ENCODE assay signal across 8 mouse cellular contexts in the genomic region with DNA sequence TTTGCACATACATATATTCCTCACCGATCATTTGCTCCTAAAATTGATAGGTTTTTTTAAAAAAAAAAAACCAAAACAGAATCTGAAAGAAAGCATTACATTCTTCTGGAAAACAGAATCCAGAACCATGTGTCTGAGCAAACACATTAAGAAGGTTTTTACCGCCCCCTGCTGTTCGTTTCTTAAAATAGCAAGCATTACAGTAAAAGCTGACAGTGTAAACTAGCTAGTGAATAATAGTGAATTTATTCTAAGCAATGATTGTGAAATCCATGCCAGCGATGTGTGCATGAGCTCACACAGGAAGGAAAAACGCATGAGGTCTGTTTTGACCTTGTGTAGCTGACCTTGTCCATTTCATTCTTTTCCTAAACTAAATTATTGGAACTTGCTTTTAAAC. TPM values are rescaled to one million over a fixed set of nuclear protein-coding genes. Genes with fewer than 3 reads are reported as not detected.
DNase-seq lines count a peak whose midpoint lies in the region; ATAC-seq and TF ChIP-seq lines count a peak whose summit lies in the region.

No protein-coding gene starts in this region.

- no peak overlapping the region for H3K9ac ChIP-seq in hindbrain, postnatal 0 days (replicated peaks; ENCODE audit: low read length)
- no peak overlapping the region for H3K9ac ChIP-seq in limb, embryonic 13.5 days

- H3K4me3 ChIP-seq in hindbrain, postnatal 0 days (ENCODE audit: low read length) = no peak overlapping the region
- H3K4me3 ChIP-seq in limb, embryonic 13.5 days = no peak overlapping the region

- DNase-seq in ovary, postnatal 14 days (ENCODE audit: low spot score) = peak; percentile 50
- DNase-seq in ovary, adult 18-20 months (ENCODE audit: low spot score) = no peak
- peak; percentile 27 for DNase-seq in Patski (ENCODE audit: low read depth, low spot score)
- peak; percentile 80 for DNase-seq in embryo, embryonic 11 days
- DNase-seq in hindbrain, postnatal 0 days (ENCODE audit: low spot score) = peak; percentile 89

- no peak overlapping the region for H3K27ac ChIP-seq in hindbrain, postnatal 0 days
- H3K27ac ChIP-seq in limb, embryonic 13.5 days = no peak overlapping the region

- in situ Hi-C loops in Patski (cut with MboI; ENCODE audit: low pct_unique_long_range_greater_than_20kb) = loop anchor here (25.0 kb wide), 1 partner anchor 813 kb away; no protein-coding TSS in a partner anchor

- H3K4me1 ChIP-seq in hindbrain, postnatal 0 days (ENCODE audit: insufficient read depth, low read length) = no peaks in the 10 kb centered on the region
- H3K4me1 ChIP-seq in limb, embryonic 13.5 days = no peaks in the 10 kb centered on the region

- WGBS in hindbrain, postnatal 0 days = 9% methylated on average over 5 of the region's 5 CpGs
- WGBS in limb, embryonic 13.5 days = 5% methylated on average over 5 of the region's 5 CpGs

- ATAC-seq in Patski = no peak
- peak; percentile 75; the same call in 1 of the 2 replicates for ATAC-seq in hindbrain, postnatal 0 days
- ATAC-seq in limb, embryonic 13.5 days (ENCODE audit: low FRiP score, low read depth) = peak; percentile 65; the same call in 1 of the 2 replicates
- ATAC-seq in neutrophil, adult 5-6 weeks (ENCODE audit: extremely low read depth, insufficient number of reproducible peaks, low FRiP score, poor library complexity, severe bottlenecking) = peak; percentile 33; the same call in 1 of the 2 replicates
- no peak for ATAC-seq in erythroid progenitor cell, adult 5-6 weeks (replicated peaks; ENCODE audit: low FRiP score, poor library complexity, severe bottlenecking)

- no peak overlapping the region for H3K4me2 ChIP-seq in hindbrain, postnatal 0 days (ENCODE audit: low read depth, low read length)
- H3K4me2 ChIP-seq in limb, embryonic 13.5 days (replicated peaks) = no peak overlapping the region

- H3K9me3 ChIP-seq in hindbrain, postnatal 0 days (ENCODE audit: low read length) = no peaks in the 10 kb centered on the region
- H3K9me3 ChIP-seq in limb, embryonic 13.5 days = no peaks in the 10 kb centered on the region

- TF ChIP-seq CTCF in Patski (IDR thresholded peaks at IDR 0.05) = peak; percentile 50
- peak; percentile 71 for TF ChIP-seq CTCF in hindbrain, postnatal 0 days (IDR thresholded peaks at IDR 0.05; ENCODE audit: low read depth)

- H3K27me3 ChIP-seq in Patski = no peaks in the 10 kb centered on the region
- H3K27me3 ChIP-seq in hindbrain, postnatal 0 days (ENCODE audit: insufficient read depth, low read length) = no peaks in the 10 kb centered on the region
- H3K27me3 ChIP-seq in limb, embryonic 13.5 days = no peaks in the 10 kb centered on the region

- no peaks in the 10 kb centered on the region for H3K36me3 ChIP-seq in hindbrain, postnatal 0 days (ENCODE audit: insufficient read depth, low read length)
- no peaks in the 10 kb centered on the region for H3K36me3 ChIP-seq in limb, embryonic 13.5 days

- CTCF ChIA-PET in Patski (lab: Charles Lee) = interaction anchor here (0.7 to 2.2 kb wide), 12 partner anchors 10 to 359 kb away, joined by 3 to 8 read pairs (median 4); no protein-coding TSS in a partner anchor

- POLR2A ChIA-PET in Patski (lab: Charles Lee) = interaction anchor here (0.5 to 0.7 kb wide), 2 partner anchors 95 to 133 kb away, joined by 3 read pairs; no protein-coding TSS in a partner anchor

RNA-seq across cellular contexts. Expression of a gene that starts 27.2 kb away (rescaled TPM):
- polyA plus RNA-seq in Patski (2021) = 99.0 TPM
- total RNA-seq in hindbrain, postnatal 0 days (2014; rRNA removed) = 3.5 and 7.3 TPM in 2 replicates
- polyA plus RNA-seq in hindbrain, postnatal 0 days (2015; fragmentation: Nextera tagmentation; extraction: Ambion mirVana) = 13.7 and 14.0 TPM in 2 replicates
- polyA plus RNA-seq in limb, embryonic 13.5 days (2015; fragmentation: Nextera tagmentation; extraction: Ambion mirVana) = 114 and 116 TPM in 2 replicates
- total RNA-seq in neutrophil, adult 5-6 weeks (2017) = 0.70 and 0.74 TPM in 2 replicates
- 0.36 and 3.8 TPM in 2 replicates for total RNA-seq in erythroid progenitor cell, adult 5-6 weeks (2015; ENCODE audit: low replicate concordance)
- total RNA-seq in erythroid progenitor cell, adult 5-6 weeks (2017; ENCODE audit: low replicate concordance) = 1.2 TPM in 1 of 2 replicates, not detected in the other

RNA-seq across cellular contexts. Expression of a gene that starts 52.6 kb away (rescaled TPM):
- 0.08 TPM for polyA plus RNA-seq in Patski (2021)
- total RNA-seq in hindbrain, postnatal 0 days (2014; rRNA removed) = 0.22 and 0.47 TPM in 2 replicates
- polyA plus RNA-seq in hindbrain, postnatal 0 days (2015; fragmentation: Nextera tagmentation; extraction: Ambion mirVana) = 0.80 and 1.2 TPM in 2 replicates
- polyA plus RNA-seq in limb, embryonic 13.5 days (2015; fragmentation: Nextera tagmentation; extraction: Ambion mirVana) = 0.42 and 0.43 TPM in 2 replicates
- 50.0 and 51.7 TPM in 2 replicates for total RNA-seq in neutrophil, adult 5-6 weeks (2017)
- 2.1 and 2.5 TPM in 2 replicates for total RNA-seq in erythroid progenitor cell, adult 5-6 weeks (2015; ENCODE audit: low replicate concordance)
- 3.2 and 3.7 TPM in 2 replicates for total RNA-seq in erythroid progenitor cell, adult 5-6 weeks (2017; ENCODE audit: low replicate concordance)

Comparison
In these comparisons a context has a peak if more than half of its experiments do, and no peak if none do; other contexts are left out.
1. ATAC-seq: peak in hindbrain, postnatal 0 days (single experiment), limb, embryonic 13.5 days (single experiment) and neutrophil, adult 5-6 weeks (single experiment); none in Patski (single experiment) and erythroid progenitor cell, adult 5-6 weeks (single experiment).
2. RNA of a gene that starts 52.6 kb away (total RNA-seq): 50.0 to 51.7 TPM in neutrophil, adult 5-6 weeks; 2.1 to 3.7 TPM in erythroid progenitor cell, adult 5-6 weeks and 0.22 to 0.47 TPM in hindbrain, postnatal 0 days; every median in the first group is over 10 times any median in the second.